Mouse (Mus musculus) fat pad, adult 2 months (tissue): ENCODE data around the gene Prdm5.

ENCODE experiments used
- DNase-seq: peaks from one replicate; pipeline ENCODE4 v3.0.0-alpha.2; 2011; ENCODE audit warnings: low read depth, low spot score; ENCODE audit errors: extremely low read depth

Gene Prdm5

DNA sequence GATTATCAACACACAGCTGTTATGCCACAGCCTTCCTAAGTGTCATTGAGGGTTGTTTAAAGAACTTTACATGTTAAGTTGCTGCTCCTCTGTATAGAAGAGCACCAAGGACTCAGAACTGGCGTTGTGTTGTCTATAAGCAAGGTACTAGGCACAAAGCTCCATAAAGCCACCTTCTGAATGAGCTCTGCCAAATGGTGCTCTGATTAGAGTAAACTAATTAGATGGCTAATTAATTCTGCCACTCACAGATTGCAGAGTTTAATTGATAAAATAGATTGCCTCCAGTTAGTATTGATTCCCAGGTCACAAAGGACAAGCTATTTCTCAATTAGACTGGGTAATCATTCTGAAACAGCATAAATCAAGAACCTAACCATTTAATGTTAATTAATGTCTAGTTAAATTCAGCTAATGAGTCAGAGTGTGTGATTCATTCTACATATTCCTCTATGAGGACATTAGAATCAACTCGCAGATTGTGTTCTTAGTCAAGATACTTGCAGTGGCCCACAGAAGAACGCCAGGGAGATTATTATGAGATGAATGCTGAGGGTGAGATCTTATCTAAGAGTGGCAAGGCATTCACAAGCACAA, 147.0 kb downstream of the Prdm5 start:
- no peak for DNase-seq

DNA sequence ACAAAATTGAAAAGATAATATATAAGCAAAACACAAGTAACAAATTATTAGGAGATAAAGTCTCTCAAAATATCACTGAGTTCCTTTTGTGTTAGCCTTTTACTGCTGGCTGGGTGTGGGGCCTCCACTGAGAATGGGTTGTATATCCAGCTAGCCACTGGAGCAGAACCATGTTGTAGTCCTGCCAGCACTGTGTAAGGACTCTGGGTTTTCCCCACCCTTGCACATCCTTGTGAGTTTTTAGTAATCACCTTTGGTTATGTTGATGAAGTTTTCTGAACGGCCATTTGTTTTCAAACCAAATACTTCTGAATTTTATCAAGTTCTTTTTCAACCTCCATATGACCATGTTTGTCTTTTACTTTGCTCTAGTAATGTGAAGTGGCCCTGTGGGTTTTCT, 151.7 kb downstream of the Prdm5 start:
- DNase-seq: no peak

GRCm38 (mm10) chr6:65932776-65933175, 154.0 kb downstream of the Prdm5 start:
- no peak for DNase-seq

- DNase-seq: no peak
Observed at GRCm38 (mm10) chr6:65933177-65933576, 154.4 kb downstream of the Prdm5 start.

- no peak for DNase-seq
Observed at GRCm38 (mm10) chr6:65935566-65936281, 156.9 kb downstream of the Prdm5 start.

- DNase-seq: no peak
Observed at GRCm38 (mm10) chr6:65950492-65950891, 171.7 kb downstream of the Prdm5 start.

GRCm38 (mm10) chr6:65952309-65952708, 173.5 kb downstream of the Prdm5 start, which contains the start of gene 4930544G11Rik:
4930544G11Rik (plus strand) TSS chr6:65952609.
- no peak for DNase-seq

GRCm38 (mm10) chr6:65969386-65970111, 190.8 kb downstream of the Prdm5 start:
- no peak for DNase-seq

DNA sequence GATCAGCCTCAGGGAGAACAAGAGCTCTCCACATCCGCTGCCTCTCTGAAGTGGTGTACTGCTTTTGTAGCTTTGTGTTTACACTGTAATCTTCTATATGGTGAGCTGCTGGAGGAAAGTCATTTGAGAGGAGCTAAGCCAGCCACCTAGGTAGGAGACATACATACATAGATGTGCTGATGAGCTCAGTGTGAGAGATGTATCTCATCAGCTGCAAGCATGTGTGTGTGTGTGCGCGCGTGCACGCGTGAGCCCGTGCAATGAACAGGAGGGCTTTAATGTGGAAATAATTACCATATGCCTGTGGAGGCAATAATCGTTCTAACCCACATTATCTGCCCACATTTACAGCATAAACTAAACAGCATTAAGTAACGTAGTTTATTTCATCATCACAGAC, 191.6 kb downstream of the Prdm5 start:
- DNase-seq: no peak
